Mouse (Mus musculus) frontal cortex, adult (tissue): Measurements from ENCODE around the gene Fam76a.
A peak's percentile ranks its signal among the peaks of the same experiment; 100 is the strongest.

ENCODE experiments used
- ATAC-seq: cut with Nextera tagmentation; 2 replicates; pipeline ENCODE4 v1.9.2; 2017; ENCODE audit warnings: mild to moderate bottlenecking, moderate library complexity, mixed read lengths; ENCODE audit not compliant: low TSS enrichment

The Fam76a gene

GRCm38 (mm10) chr4:132922558-132923008 is at the start of gene Fam76a:
Fam76a (minus strand) TSS chr4:132922558.
- peak; percentile 96 for ATAC-seq

- no peak for ATAC-seq
Observed at GRCm38 (mm10) chr4:132972101-132972500, 49.7 kb upstream of the Fam76a start.

DNA sequence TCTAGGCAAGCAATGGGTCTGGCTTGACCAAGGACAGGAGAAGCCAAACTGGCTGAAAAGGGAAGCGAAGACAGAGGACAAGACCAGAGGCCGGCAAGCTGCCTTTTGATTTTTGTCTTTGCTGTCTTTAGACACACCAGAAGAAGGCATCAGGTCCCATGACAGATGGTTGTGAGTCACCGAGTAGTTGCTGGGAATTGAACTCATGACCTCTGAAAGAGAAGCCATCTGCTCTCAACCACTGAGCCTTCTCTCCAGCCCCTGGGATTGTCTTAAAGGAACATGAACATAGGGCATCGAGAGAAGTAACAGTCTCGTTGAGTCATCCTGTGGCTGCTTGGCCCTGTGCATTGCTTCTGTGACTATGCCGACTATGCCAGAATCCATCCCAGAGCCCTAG is 49.2 kb upstream of the Fam76a start:
- ATAC-seq: no peak

- no peak for ATAC-seq
Observed at GRCm38 (mm10) chr4:132968105-132968938, 46.0 kb upstream of the Fam76a start.

DNA sequence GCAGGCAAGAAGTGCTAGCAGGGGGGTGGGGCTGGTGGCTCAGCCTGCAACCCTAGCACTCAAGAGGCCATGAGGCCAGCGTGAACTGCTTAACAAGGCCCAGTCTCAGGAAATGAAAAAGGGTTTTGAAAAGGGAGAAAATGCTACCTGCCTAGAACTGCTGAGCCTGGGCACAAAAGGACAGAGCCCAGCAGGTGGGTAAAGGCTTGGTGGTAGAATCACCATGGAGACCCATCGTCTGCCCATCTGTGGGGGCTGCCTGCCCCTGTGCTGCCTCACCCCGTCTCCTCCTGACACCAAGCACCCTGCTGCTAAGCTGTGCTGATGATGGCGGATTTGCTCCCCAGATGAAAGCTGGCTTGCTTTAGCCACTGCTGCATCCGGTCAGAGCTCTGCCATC is 42.1 kb upstream of the Fam76a start:
- no peak for ATAC-seq

- no peak for ATAC-seq
Observed at GRCm38 (mm10) chr4:132964064-132964463, 41.7 kb upstream of the Fam76a start.

DNA sequence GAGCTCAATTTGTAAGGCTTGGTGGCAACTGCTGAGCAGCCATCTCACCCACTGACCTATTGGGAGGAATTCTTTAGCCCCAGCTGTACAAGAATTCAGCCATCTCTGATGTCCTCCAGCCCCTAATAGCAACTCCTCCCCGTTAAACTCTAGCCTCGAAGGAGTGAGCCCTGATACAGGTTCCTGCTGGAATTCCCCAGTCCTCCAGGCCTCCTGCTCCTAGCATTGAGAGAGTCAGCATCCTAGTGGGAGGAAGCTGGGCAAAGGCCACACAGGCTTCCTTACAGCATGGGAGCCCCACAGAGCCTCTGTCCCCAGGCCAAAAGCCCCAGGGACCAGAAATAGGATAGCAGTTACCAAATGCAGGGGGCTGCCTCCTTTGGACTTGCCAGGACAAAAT is 41.1 kb upstream of the Fam76a start:
- no peak for ATAC-seq

GRCm38 (mm10) chr4:132962628-132963027 is 40.3 kb upstream of the Fam76a start:
- ATAC-seq: no peak

DNA sequence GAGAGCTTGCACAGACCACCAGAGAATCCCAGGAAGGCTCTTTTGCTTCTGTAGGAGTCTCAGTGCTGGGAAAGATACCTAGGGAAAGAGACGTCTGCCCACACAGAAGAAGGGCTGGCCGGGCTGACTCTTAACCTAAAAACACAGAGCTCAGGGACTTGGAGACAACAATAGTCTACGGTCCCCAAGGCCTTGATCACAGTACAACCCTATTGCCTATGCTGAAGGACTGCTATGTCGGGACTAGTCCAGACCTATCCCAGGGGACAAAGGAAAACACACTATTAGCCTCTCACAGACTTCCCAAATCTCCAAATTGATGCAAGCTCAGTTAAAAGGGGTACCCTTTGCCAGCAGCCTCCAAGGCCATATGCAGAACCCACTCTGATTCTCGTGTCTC is 39.5 kb upstream of the Fam76a start:
- no peak for ATAC-seq

- no peak; the same call in 1 of the 2 replicates for ATAC-seq
Observed at GRCm38 (mm10) chr4:132960864-132961639, 38.7 kb upstream of the Fam76a start.

- no peak for ATAC-seq
Observed at GRCm38 (mm10) chr4:132960313-132960712, 38.0 kb upstream of the Fam76a start.

- ATAC-seq: no peak
Observed at GRCm38 (mm10) chr4:132959679-132960045, 37.3 kb upstream of the Fam76a start.

DNA sequence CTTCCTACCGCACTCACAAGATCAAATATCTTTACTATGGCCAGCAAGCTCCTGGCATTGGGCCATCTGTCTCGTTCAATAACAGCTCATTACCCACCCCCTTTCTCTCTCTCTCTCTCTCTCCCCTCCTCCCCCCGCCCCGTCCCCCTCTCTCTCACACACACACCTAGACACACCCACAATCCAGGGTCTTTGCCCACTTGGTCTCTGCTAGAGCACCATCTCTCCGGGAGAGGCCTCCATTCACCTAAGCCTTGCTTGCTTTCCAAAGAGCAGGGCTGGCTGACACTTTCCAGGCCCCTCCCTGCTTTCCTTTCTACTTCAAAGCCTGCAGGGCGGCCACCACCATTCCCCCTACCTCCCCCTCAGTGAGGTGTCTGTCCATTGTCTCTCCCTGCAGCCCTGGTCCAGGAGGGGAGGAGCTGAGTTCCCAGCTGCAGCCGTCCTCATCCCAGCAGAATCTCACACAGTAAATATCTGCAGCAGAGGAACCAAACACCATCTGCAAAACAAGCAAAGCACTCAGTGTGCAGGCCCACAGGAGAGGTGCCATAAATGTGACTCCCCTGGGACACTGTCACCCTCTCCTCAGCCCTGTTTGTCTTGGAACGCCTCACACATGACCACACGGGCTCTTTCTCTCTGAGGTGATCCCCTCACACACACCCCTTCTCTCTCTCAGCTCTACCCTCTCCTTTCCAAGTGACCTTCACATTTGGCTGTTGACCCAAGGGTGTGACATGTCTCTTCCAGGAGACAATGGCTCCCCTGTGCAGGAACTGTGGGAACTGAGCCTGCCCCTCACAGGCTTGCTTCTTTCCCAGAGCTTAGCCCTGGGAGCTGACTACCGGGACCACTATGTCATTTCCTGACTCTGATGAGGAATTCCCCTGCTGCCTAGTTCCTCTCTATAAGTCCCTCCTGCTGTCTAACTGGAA is 36.7 kb upstream of the Fam76a start:
- ATAC-seq: peak; percentile 62; the same call in 1 of the 2 replicates

- no peak for ATAC-seq
Observed at GRCm38 (mm10) chr4:132955395-132955791, 33.0 kb upstream of the Fam76a start.

GRCm38 (mm10) chr4:132954530-132955394 is 32.4 kb upstream of the Fam76a start:
- ATAC-seq: no peak

- no peak for ATAC-seq
Observed at GRCm38 (mm10) chr4:132950999-132951398, 28.6 kb upstream of the Fam76a start.

DNA sequence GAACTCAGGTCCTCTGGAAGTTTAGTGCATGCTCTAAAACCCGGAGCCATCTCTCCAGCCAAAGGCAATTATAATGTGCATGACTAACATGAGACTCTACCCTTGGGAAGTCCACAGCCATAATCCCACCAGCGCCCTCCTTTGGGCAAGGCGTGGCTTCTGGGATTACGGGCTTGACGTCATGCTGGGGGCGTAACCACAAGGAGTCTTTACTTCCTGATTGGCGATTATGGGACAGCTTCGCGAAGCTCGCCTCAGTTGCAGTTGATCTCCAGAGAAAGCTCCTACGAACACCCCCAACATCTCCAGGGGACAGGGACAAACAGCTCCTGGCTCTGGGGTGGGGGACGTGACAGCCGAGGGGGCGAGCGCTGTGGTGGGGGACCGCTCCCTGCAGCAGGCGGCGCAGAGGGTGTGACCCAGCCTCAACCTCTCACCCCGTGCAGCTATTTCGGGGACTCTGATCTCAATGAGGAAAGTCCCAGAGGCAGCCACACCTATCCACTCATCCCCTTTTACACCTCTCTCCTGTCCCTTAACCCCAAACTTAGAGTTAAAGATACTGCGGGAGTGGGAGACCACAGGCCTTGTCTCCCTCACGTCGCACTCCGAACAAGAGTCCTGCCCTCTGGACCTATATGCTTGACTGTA is 27.6 kb upstream of the Fam76a start:
- ATAC-seq: no peak

DNA sequence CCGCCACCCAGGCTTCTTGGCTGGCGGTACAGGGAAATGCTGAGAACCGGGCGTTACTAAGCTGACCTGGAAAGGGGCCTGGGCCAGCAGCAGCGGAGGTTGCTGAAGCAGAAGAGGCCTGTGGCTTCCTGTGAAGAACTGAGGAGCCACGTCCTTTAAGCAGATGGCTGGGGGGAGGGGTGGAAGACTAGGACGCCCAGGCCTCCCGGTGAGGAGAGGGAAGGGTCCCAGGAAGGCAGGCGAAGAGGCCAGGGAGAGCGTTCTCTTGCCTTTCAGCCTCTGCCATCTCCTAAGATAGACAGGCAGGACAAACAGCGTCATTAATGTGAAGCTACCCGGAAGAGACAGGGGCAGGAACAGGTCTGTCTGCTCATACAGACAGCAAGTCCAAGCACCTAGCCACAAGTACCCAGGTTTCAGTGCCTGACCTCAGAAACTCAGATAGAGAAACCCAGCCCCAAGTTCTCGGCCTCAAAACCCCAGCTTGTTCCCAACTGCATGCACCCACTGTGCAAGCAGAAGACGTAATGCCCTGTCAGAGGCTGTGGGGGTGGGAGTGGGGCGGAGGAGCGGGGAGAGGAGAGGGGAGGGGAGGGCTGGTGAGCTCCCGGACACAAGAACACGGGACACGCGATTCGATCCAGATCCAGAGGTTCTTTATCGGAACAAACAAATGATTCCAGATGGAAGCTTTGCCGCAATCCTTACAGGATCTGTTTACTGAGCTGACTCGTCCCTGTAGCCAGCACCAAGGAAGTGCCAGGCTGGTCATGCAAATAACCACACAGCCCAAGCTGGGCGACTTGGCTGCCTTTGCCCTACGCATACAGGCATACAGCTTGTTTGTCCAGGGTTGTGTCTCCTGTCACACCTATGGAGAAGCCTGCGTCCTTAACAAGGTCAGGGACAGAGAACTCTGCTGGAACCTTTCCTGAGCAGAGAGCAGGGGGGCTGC is 24.0 kb upstream of the Fam76a start:
- ATAC-seq: peak; percentile 42; the same call in 1 of the 2 replicates
